Mouse (Mus musculus): ENCODE results near the gene Hs6st1. TPM values are rescaled to one million over a fixed set of nuclear protein-coding genes. Genes with fewer than 3 reads are reported as not detected.
A peak's percentile ranks its signal among the peaks of the same experiment; 100 is the strongest.

The Hs6st1 gene
- total and polyA plus RNA-seq, 3 experiments = 9.1 to 18.1 (median 17.7) TPM

DNA sequence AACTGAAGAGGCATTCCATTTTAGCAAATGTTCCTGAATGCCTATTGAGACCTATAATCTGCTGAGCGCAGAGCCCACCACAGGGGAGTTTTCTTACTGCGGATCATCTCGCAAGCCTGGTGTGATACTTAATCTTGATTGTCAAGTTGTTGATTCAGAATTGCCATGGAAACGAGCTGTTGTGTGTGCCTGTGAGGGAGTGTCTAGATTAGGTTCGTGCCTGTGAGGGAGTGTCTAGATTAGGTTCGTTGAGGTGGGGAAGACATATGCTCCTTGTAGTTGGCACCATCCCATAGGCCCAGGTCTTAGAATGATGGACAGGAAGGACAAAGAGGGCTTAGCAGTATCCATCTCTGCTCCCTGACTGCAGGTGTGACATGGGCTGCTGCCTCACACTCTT lies 23.0 kb downstream of the Hs6st1 start:
- dilution Hi-C loops (cut with MboI; ENCODE audit: extremely low pct_ligation_motif_present, extremely low pct_unique_long_range_greater_than_20kb, low sequenced_read_pairs) (no loop called here), in situ Hi-C loops (cut with MboI; ENCODE audit: low pct_ligation_motif_present, low pct_unique_long_range_greater_than_20kb, low sequenced_read_pairs) (no loop called here)
- no peak overlapping the region for H3K4me3 ChIP-seq (replicated peaks in 1 of 3; ENCODE audit: low read depth in 2 of 3, low read length in 2 of 3, poor library complexity in 1 of 3)
- no peaks in the 10 kb centered on the region for H3K79me2 ChIP-seq (replicated peaks; ENCODE audit: control insufficient read depth, extremely low read depth, insufficient read depth, poor library complexity, severe bottlenecking)
- TF ChIP-seq SIN3A (IDR thresholded peaks at IDR 0.05; ENCODE audit: low read length) = no peak
- no peak for TF ChIP-seq TCF12 (IDR thresholded peaks at IDR 0.05; ENCODE audit: low read depth, low read length)
- no peak for TF ChIP-seq MAZ (IDR thresholded peaks at IDR 0.05; ENCODE audit: low read depth, low read length)
- TF ChIP-seq EP300 (IDR thresholded peaks at IDR 0.05; ENCODE audit: low read length) = no peak
- H3K9me3 ChIP-seq (replicated peaks; ENCODE audit: low read length) = no peaks in the 10 kb centered on the region
- H3K27me3 ChIP-seq (replicated peaks) = no peaks in the 10 kb centered on the region
- H3K9ac ChIP-seq (ENCODE audit: insufficient read depth, low read depth) = no peak overlapping the region
- H3K4me2 ChIP-seq (ENCODE audit: insufficient read depth, low read depth, poor library complexity, severe bottlenecking) = no peak overlapping the region
- H3K4me1 ChIP-seq (ENCODE audit: control insufficient read depth in 1 of 2, insufficient read depth in 2 of 2) = peaks cover 36 to 73% of the 10 kb centered on the region in 2 experiments
- no peak overlapping the region for H3K27ac ChIP-seq (ENCODE audit: insufficient read depth, low read depth)
- H3K36me3 ChIP-seq (replicated peaks in 1 of 2; ENCODE audit: control insufficient read depth in 1 of 2, insufficient read depth in 1 of 2, low read length in 1 of 2) = peaks cover 13 to 75% of the 10 kb centered on the region in 2 experiments
- no peak for DNase-seq (ENCODE audit: extremely low read depth)

DNA sequence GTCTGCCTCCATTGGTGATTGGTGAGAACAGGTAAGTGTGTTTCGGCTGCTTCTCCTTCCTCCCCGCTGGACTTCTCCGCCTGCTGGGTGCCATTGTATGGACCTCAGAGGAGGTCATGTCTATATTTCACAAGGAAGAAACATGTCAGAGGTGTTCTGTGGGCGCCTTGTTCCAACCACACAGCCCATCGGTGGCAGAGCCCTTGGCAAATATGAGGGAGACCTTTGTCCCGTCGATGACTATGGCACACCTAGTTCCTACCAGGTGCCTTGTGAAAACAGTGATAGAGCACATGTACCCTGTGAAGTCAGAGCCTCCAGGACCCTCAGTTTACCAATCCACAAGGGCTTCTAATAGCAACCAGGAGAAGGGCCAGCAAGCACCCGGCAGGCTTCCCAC lies 25.5 kb downstream of the Hs6st1 start:
- dilution Hi-C loops (cut with MboI; ENCODE audit: extremely low pct_ligation_motif_present, extremely low pct_unique_long_range_greater_than_20kb, low sequenced_read_pairs) = no loop called here
- Histone ChIP-seq H3K36me3 (replicated peaks in 1 of 2; ENCODE audit: control insufficient read depth in 1 of 2, insufficient read depth in 1 of 2, low read length in 1 of 2) (peaks cover 13 to 72% of the 10 kb centered on the region in 2 experiments), H3K9ac (ENCODE audit: insufficient read depth, low read depth) (no peak overlapping the region), H3K79me2 (replicated peaks; ENCODE audit: control insufficient read depth, extremely low read depth, insufficient read depth, poor library complexity, severe bottlenecking) (no peaks in the 10 kb centered on the region), H3K4me1 (ENCODE audit: control insufficient read depth in 1 of 2, insufficient read depth in 2 of 2) (peaks cover 49 to 72% of the 10 kb centered on the region in 2 experiments), H3K9me3 (replicated peaks; ENCODE audit: low read length) (no peaks in the 10 kb centered on the region), H3K4me3 (replicated peaks in 1 of 3; ENCODE audit: low read depth in 2 of 3, low read length in 2 of 3, poor library complexity in 1 of 3) (no peak overlapping the region), H3K27me3 (replicated peaks) (no peaks in the 10 kb centered on the region), H3K4me2 (ENCODE audit: insufficient read depth, low read depth, poor library complexity, severe bottlenecking) (no peak overlapping the region), H3K27ac (ENCODE audit: insufficient read depth, low read depth) (no peak overlapping the region)
- in situ Hi-C loops (cut with MboI; ENCODE audit: low pct_ligation_motif_present, low pct_unique_long_range_greater_than_20kb, low sequenced_read_pairs) = no loop called here
- no peak for DNase-seq (ENCODE audit: extremely low read depth)
- no peak for TF ChIP-seq NRF1 (IDR thresholded peaks at IDR 0.05; ENCODE audit: low read depth, low read length)
- TF ChIP-seq POLR2A (IDR thresholded peaks at IDR 0.05; ENCODE audit: low read depth, low read length) = no peak
- no peak for TF ChIP-seq UBTF (IDR thresholded peaks at IDR 0.05; ENCODE audit: low read depth, low read length)
- TF ChIP-seq CTCF (conservative IDR thresholded peaks at IDR 0.05 in 1 of 2, IDR thresholded peaks at IDR 0.05 in 1 of 2; ENCODE audit: low read depth in 2 of 2, low read length in 2 of 2) = no peak
- TF ChIP-seq EP300 (IDR thresholded peaks at IDR 0.05; ENCODE audit: low read length) = no peak
- TF ChIP-seq ETS1 (conservative IDR thresholded peaks at IDR 0.05; ENCODE audit: low read depth, low read length) = no peak
- no peak for TF ChIP-seq BHLHE40 (IDR thresholded peaks at IDR 0.05; ENCODE audit: low read depth, low read length)

DNA sequence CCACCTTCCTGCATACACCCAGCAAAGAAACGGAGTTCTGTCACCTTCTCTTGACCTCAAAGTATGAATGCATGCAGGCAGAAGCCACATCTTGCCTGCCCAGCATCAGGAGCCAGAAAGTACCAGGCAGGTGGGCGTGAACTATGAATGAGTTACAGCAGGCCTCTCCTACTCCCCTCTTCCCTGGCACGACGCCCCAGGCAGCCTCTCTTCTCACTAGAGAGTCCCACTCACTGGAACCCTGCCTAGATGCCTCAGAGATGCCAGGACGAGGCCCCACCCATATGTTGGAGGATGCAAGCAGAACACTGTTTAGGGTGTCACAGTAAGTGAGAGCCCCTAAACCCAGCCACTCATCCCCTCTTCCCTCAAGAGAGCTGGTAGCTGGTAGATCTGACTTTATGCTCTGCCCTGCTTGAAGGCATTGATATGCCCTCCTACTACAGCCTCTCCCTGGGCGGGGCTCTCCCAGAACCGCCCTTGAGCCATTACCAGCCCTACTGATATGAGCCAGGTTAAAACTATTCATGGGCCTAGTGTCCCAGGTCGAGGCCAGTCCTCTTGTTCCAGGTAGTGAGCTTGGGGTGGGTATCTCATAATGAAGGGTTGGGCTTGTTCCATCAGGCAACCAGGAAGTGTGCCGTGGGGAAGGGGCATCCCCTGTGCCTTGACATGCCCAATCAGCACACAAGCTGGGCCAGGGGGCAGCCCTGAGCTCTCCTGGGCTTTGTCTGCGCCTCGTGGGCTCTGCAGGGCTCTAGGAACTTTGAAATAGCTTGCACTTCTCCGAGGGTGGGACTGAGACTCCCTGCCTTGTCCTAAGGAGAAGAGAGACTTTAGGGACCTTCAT lies 27.4 kb downstream of the Hs6st1 start:
- 0 out of 2 replicates have a peak, but pooled peaks have one; percentile 56 for TF ChIP-seq MEF2A (IDR thresholded peaks at IDR 0.05; ENCODE audit: borderline replicate concordance, low read depth, low read length)
- peak; percentile 56; the same call in 1 of the 2 replicates for TF ChIP-seq IRF4 (IDR thresholded peaks at IDR 0.05; ENCODE audit: low read depth, low read length)
- TF ChIP-seq ETS1 (conservative IDR thresholded peaks at IDR 0.05; ENCODE audit: low read depth, low read length) = peak; percentile 18; the same call in 1 of the 2 replicates
- TF ChIP-seq CTCF (conservative IDR thresholded peaks at IDR 0.05 in 1 of 2, IDR thresholded peaks at IDR 0.05 in 1 of 2; ENCODE audit: low read depth in 2 of 2, low read length in 2 of 2) = 0 out of 4 replicates have a peak, but pooled peaks of 1 of the 2 experiments have one; percentile 12
- TF ChIP-seq NRF1 (IDR thresholded peaks at IDR 0.05; ENCODE audit: low read depth, low read length) = 0 out of 2 replicates have a peak, but pooled peaks have one; percentile 17
- no peak for TF ChIP-seq PAX5 (IDR thresholded peaks at IDR 0.05; ENCODE audit: low read length)
- peak; percentile 94 for TF ChIP-seq ELF1 (IDR thresholded peaks at IDR 0.05; ENCODE audit: low read depth, low read length)
- TF ChIP-seq MXI1 (IDR thresholded peaks at IDR 0.05; ENCODE audit: low read depth, low read length) = 0 out of 2 replicates have a peak, but pooled peaks have one; percentile 52
- no peak for TF ChIP-seq JUND (conservative IDR thresholded peaks at IDR 0.05; ENCODE audit: low read depth, low read length)
- TF ChIP-seq BHLHE40 (IDR thresholded peaks at IDR 0.05; ENCODE audit: low read depth, low read length) = peak; percentile 49
- no peak for TF ChIP-seq HCFC1 (IDR thresholded peaks at IDR 0.05; ENCODE audit: low read depth, low read length)
- H3K4me1 ChIP-seq (ENCODE audit: control insufficient read depth in 1 of 2, insufficient read depth in 2 of 2) = peaks cover 36 to 62% of the 10 kb centered on the region in 2 experiments
- H3K4me2 ChIP-seq (ENCODE audit: insufficient read depth, low read depth, poor library complexity, severe bottlenecking) = no peak overlapping the region
- no peaks in the 10 kb centered on the region for H3K79me2 ChIP-seq (replicated peaks; ENCODE audit: control insufficient read depth, extremely low read depth, insufficient read depth, poor library complexity, severe bottlenecking)
- dilution Hi-C loops (cut with MboI; ENCODE audit: extremely low pct_ligation_motif_present, extremely low pct_unique_long_range_greater_than_20kb, low sequenced_read_pairs) = no loop called here
- H3K27ac ChIP-seq (ENCODE audit: insufficient read depth, low read depth) = peak overlapping the region; percentile 32; the same call in 1 of the 2 replicates
- no peak overlapping the region for H3K4me3 ChIP-seq (replicated peaks in 1 of 3; ENCODE audit: low read depth in 2 of 3, low read length in 2 of 3, poor library complexity in 1 of 3)
- H3K9me3 ChIP-seq (replicated peaks; ENCODE audit: low read length) = no peaks in the 10 kb centered on the region
- H3K9ac ChIP-seq (ENCODE audit: insufficient read depth, low read depth) = no peak overlapping the region
- H3K27me3 ChIP-seq (replicated peaks) = no peaks in the 10 kb centered on the region
- peak; percentile 82 for DNase-seq (ENCODE audit: extremely low read depth)
- H3K36me3 ChIP-seq (replicated peaks in 1 of 2; ENCODE audit: control insufficient read depth in 1 of 2, insufficient read depth in 1 of 2, low read length in 1 of 2) = peaks cover 13 to 72% of the 10 kb centered on the region in 2 experiments
- in situ Hi-C loops (cut with MboI; ENCODE audit: low pct_ligation_motif_present, low pct_unique_long_range_greater_than_20kb, low sequenced_read_pairs) = no loop called here

All from CH12.LX (cell line).